Mouse (Mus musculus): Measurements from ENCODE around the gene Cldn19. TPM values are rescaled to one million over a fixed set of nuclear protein-coding genes. Genes with fewer than 3 reads are reported as not detected.

Cldn19 gene
- 1.0 and 1.2 TPM in 2 replicates for polyA plus RNA-seq (2021; fragmentation: Nextera tagmentation)
- long read RNA-seq, experiment 1, result 0 reads
- long read RNA-seq, experiment 2, result 0 reads

DNA sequence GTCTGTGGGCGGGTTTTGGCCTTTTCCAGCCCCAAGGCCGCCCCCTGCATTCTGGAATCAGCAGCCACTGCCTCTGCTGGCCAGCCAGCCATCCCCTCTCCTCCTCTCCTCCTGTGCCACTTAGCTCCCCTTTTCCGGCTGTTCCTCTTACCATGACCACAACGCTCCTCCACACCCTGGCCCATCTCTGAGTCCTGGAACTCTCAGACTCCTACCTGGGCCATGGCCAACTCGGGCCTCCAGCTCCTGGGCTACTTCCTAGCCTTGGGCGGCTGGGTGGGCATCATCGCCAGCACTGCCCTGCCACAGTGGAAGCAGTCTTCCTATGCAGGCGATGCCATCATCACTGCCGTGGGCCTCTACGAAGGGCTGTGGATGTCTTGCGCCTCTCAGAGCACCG is at the start of gene Cldn19:
Gene Cldn19 (plus strand): TSS at position 64 of the 400 bp plus-strand sequence.

DNA sequence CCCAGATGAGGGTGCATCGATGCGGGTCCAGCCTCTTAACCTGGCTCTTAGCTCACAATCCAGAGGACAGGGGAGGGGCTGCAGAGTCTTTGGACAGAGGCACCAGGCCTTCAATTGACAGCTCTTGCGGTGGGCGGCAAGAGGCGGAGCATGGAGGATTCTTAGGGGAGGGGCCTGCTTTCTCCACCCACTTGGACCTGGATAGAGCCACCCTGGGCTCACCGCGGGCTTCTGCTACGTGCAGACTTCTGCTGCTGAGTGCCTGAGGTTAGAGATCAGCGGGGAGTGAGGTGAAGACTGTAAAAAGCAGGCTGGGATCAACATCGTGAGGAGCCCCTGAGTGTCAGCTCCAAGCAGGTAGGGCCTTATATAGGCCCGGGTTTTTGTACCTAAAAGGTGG is 37.0 kb upstream of the Cldn19 start, which contains the start of gene Tmem269:
Gene Tmem269 (minus strand): TSS at position 49 of the 400 bp plus-strand sequence.

DNA sequence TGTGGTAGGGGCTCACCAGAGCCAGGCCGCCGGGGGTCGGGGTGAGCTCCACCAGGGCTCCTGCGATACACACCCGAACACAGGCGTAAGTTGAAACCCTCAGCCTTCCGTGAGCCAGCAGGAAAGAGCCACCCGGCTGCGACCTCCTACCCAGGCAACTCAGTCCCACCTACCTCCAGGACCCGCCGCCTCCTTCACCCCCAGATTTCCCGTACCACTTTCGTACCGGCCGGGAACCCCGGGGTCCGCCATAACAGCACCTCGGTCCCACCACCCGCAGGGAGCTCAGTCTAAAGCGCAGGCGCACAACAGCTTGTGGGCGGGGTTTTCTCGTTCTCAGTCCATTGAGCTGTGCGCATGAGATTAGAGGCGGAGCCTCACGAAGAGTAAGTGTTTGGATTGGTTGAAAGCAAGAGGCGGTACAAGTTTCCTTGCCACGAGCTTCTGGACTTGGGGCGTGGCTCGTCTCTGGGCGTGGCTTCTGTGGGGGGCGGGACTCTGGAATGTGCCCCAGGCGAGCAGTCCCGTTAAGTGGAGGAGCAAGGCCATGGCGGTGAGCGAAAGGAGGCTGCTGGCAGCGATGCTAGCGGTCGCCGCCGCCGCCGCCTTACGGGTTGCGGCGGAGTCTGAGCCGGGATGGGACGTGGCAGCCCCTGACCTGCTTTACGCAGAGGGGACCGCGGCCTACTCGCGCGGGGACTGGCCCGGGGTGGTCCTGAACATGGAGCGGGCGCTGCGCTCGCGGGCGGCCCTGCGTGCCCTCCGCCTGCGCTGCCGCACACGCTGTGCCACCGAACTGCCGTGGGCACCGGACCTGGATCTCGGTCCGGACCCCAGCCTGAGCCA is 22.6 kb upstream of the Cldn19 start, which contains the start of the genes AU022252 and P3h1:
Gene AU022252 (minus strand): TSS at position 303 of the 846 bp plus-strand sequence.
Gene P3h1 (plus strand): TSS at position 506 of the 846 bp plus-strand sequence.

DNA sequence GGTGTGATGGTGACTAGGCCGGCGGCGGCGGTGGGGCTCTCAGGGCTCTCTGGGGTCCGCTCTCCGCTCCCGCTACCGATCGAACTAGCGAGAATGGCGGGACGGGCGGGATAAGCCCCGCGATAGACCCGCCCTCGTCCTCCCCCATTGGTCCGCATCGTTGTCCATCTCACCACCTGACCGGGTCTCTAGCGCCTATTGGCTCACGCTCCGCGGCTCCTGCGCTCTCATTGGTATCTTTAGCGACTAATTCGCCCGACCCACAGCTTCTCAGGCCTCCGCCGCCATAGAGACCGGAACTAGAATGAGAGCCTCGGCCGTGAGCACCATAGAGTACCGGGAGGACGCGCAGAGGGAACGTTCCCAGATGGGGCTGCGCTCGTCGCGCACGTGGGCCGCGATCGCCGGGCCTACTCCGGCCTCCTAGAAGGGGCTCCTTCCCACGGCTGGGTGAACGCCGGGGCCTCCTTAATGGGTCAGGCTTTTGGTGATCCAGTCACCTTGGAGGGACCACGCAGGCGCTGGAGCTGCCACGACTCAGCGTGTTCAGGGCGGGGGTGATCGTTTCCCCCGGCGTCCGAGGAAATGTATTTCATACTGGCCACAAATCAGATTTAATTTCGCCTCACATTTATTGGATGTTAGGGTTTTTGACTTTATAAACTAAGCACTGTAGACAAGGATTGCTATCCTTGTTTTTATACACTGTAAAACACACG is 39.4 kb downstream of the Cldn19 start, which contains the start of gene Ybx1:
Gene Ybx1 (minus strand): TSS at position 190 of the 719 bp plus-strand sequence.

Other genes with a start within 250 kb of the Cldn19 start
- gene Slc2a1, start 146.7 kb upstream of the Cldn19 start, polyA plus RNA-seq (2021; fragmentation: Nextera tagmentation), result 18.5 and 19.3 TPM in 2 replicates
- 11.2 and 12.6 TPM in 2 replicates for gene Zfp691, start 81.2 kb upstream of the Cldn19 start, polyA plus RNA-seq (2021; fragmentation: Nextera tagmentation)
- 0.09 and 0.14 TPM in 2 replicates for gene Ermap, start 65.4 kb upstream of the Cldn19 start, polyA plus RNA-seq (2021; fragmentation: Nextera tagmentation)
- 79.2 and 79.8 TPM in 2 replicates for gene Svbp, start 60.1 kb upstream of the Cldn19 start, polyA plus RNA-seq (2021; fragmentation: Nextera tagmentation)
- gene Tmem269, start 37.2 kb upstream of the Cldn19 start, polyA plus RNA-seq (2021; fragmentation: Nextera tagmentation), result 0.35 and 0.48 TPM in 2 replicates
- gene AU022252, start 22.7 kb upstream of the Cldn19 start, polyA plus RNA-seq (2021; fragmentation: Nextera tagmentation), result 20.0 and 20.8 TPM in 2 replicates
- 2.9 and 4.8 TPM in 2 replicates for gene P3h1, start 22.5 kb upstream of the Cldn19 start, polyA plus RNA-seq (2021; fragmentation: Nextera tagmentation)
- gene Ybx1, start 39.2 kb downstream of the Cldn19 start, polyA plus RNA-seq (2021; fragmentation: Nextera tagmentation), result 74.6 and 93.9 TPM in 2 replicates
- gene Ppih, start 65.1 kb downstream of the Cldn19 start, polyA plus RNA-seq (2021; fragmentation: Nextera tagmentation), result 30.2 and 32.6 TPM in 2 replicates
- 12.6 and 14.4 TPM in 2 replicates for gene Ccdc30, start 160.1 kb downstream of the Cldn19 start, polyA plus RNA-seq (2021; fragmentation: Nextera tagmentation)
- gene Ppcs, start 167.0 kb downstream of the Cldn19 start, polyA plus RNA-seq (2021; fragmentation: Nextera tagmentation), result 15.0 and 19.0 TPM in 2 replicates
- 0.40 and 0.59 TPM in 2 replicates for gene Zmynd12, start 167.4 kb downstream of the Cldn19 start, polyA plus RNA-seq (2021; fragmentation: Nextera tagmentation)
- gene Rimkla, start 237.2 kb downstream of the Cldn19 start, polyA plus RNA-seq (2021; fragmentation: Nextera tagmentation), result 7.2 and 7.9 TPM in 2 replicates

All from layer of hippocampus, adult 6 months (tissue).